Mouse (Mus musculus) frontal cortex, postnatal 10 days (tissue): ENCODE results near the gene Eif2ak3.
A peak's percentile ranks its signal among the peaks of the same experiment; 100 is the strongest.

ENCODE experiments used
- DNase-seq, 2 experiments: peaks; one replicate each; pipeline ENCODE4 v3.0.0; 2022; ENCODE audit warnings: low spot score in 2 of 2, mixed read lengths in 1 of 2

The Eif2ak3 gene

GRCm38 (mm10) chr6:70903689-70904088 is 59.4 kb downstream of the Eif2ak3 start:
- no peak for DNase-seq

DNA sequence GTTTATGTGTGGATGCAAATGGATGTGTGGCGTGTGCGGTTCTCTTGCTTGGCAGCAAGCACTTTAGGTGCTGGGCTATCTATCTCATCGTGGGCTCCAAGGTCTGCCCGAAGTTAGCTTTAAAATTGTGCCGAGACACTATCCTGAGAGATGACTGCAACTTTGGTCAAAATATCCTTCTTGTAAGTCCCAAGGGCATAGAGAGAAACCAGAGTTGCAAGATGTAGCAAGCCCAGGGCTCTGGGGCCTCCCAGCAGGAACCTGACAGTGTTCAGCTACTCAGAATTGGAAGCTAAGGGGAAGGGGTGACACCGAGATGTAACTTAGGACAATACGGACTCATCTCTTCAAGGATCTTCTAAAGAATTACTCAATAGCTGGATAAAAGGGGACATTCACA is 65.3 kb downstream of the Eif2ak3 start:
- no peak for DNase-seq

DNA sequence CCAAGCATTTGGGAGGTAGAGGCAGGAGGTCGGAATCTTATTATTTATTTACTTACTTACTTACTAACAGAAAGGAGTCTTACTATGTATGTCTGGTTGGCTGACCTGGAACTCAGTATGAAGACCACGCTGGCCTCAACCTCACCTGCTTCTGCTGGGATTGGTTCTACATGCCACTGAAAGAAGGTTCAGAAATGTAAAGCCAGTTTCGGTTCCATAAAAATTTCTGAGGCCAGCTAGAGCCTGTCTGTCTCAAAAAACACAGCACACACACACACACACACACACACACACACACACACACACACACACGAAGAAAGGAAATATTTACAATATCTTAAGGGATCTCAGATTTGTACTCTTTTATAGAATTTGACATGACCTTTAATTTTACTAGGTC is 66.0 kb downstream of the Eif2ak3 start:
- no peak for DNase-seq

- DNase-seq = peak; percentile 23 to 27
Observed at GRCm38 (mm10) chr6:70911668-70912395, 67.5 kb downstream of the Eif2ak3 start.

- no peak for DNase-seq
Observed at GRCm38 (mm10) chr6:70912396-70912765, 68.1 kb downstream of the Eif2ak3 start.

- DNase-seq = no peak
Observed at GRCm38 (mm10) chr6:70918827-70919226, 74.5 kb downstream of the Eif2ak3 start, which contains the start of gene Tex37. Gene Tex37, minus strand, starts transcription at chr6:70918927.

- DNase-seq = peak in 1 of 2 experiments; percentile 25
Observed at GRCm38 (mm10) chr6:70921274-70922074, 77.2 kb downstream of the Eif2ak3 start.

GRCm38 (mm10) chr6:70931801-70932200 is 87.5 kb downstream of the Eif2ak3 start:
- no peak for DNase-seq

DNA sequence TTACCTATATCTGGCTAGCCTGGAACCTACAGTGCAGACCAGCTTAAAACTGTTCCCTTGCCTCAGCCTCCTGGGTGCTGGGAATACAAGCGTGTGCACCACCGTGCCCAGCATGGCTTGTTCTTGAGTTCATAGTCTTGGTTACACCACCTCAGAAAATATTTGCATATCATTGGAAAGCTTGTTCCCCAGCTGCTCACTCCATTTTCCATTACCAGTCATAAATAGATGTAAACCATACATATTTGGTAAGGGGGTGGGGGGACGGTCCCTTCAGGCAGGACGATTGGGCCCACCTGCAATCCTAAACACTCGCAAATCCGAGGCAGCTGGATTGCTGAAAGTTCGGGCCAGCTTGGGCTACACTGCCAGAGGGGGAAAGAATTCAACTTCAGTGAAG is 109.0 kb downstream of the Eif2ak3 start:
- DNase-seq = no peak

DNA sequence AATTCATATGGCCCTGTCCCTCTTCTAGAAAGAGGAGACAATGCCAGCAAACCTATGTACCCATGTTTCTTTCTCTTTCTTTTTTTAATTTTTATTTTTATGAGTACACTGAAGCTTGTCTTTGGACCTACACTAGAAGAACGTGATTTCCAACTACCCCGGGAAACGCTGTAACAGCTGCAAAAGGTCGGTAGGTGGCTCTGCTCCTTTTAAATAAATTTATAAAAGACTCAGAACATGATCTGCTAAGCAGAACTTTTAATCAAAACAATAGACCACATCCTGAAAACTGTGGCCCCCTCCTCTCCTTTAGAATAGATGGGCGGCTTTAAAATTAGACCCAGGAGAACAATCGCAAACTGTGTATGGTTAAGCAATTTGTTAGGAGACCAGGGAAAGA is 109.7 kb downstream of the Eif2ak3 start:
- DNase-seq = no peak
